Mouse (Mus musculus): ENCODE data around the gene Gtpbp2. TPM values are rescaled to one million over a fixed set of nuclear protein-coding genes. Genes with fewer than 3 reads are reported as not detected.

Gtpbp2 gene
- total RNA-seq, 1 experiment from 2014 or later, result 112 TPM

- no peak for DNase-seq
These were observed 45.8 kb downstream of the Gtpbp2 start for GRCm38 (mm10) chr17:46206676-46207075.

- DNase-seq, result no peak
These were observed 49.7 kb downstream of the Gtpbp2 start for GRCm38 (mm10) chr17:46210550-46210949.

Other genes starting within 250 kb of the Gtpbp2 start
- gene Vegfa, start 128.7 kb upstream of the Gtpbp2 start, total RNA-seq (2021), result 429 and 459 TPM in 2 replicates
- gene Mrps18a, start 50.0 kb upstream of the Gtpbp2 start, total RNA-seq (2021), result 107 and 108 TPM in 2 replicates
- gene Rsph9, start 16.8 kb upstream of the Gtpbp2 start, total RNA-seq (2021), result 4.4 and 7.6 TPM in 2 replicates
- gene Mad2l1bp, start 7.5 kb upstream of the Gtpbp2 start, total RNA-seq (2021), result 18.3 and 20.6 TPM in 2 replicates
- gene Polh, start 41.6 kb downstream of the Gtpbp2 start, total RNA-seq (2021), result 43.2 and 44.9 TPM in 2 replicates
- 83.4 and 92.1 TPM in 2 replicates for gene Xpo5, start 41.8 kb downstream of the Gtpbp2 start, total RNA-seq (2021)
- 96.4 and 123 TPM in 2 replicates for gene Polr1c, start 87.0 kb downstream of the Gtpbp2 start, total RNA-seq (2021)
- 169 and 208 TPM in 2 replicates for gene Yipf3, start 87.0 kb downstream of the Gtpbp2 start, total RNA-seq (2021)
- 5.3 and 6.6 TPM in 2 replicates for gene Lrrc73, start 92.5 kb downstream of the Gtpbp2 start, total RNA-seq (2021)
- 66.6 and 69.7 TPM in 2 replicates for gene Tjap1, start 122.0 kb downstream of the Gtpbp2 start, total RNA-seq (2021)
- 1.00 TPM in 1 of 2 replicates, not detected in the other for gene Dlk2, start 136.4 kb downstream of the Gtpbp2 start, total RNA-seq (2021)
- gene Abcc10, start 167.3 kb downstream of the Gtpbp2 start, total RNA-seq (2021), result 12.8 and 14.5 TPM in 2 replicates
- 34.7 and 38.3 TPM in 2 replicates for gene Zfp318, start 222.7 kb downstream of the Gtpbp2 start, total RNA-seq (2021)

Data from adrenal gland, postnatal 25 days (tissue).